Mouse (Mus musculus) monocyte, adult 5-6 weeks (primary cell): ENCODE measurements around the gene Chst1. TPM values are rescaled to one million over a fixed set of nuclear protein-coding genes. Genes with fewer than 3 reads are reported as not detected.

Experiments used
- ATAC-seq: fragments of 153-309, 156-312 bp; replicated peaks from 2 replicates; pipeline ENCODE4 v1.8.0; 2017; ENCODE audit warnings: mild to moderate bottlenecking; ENCODE audit not compliant: low TSS enrichment, insufficient number of reproducible peaks, severe bottlenecking, poor library complexity, low FRiP score
- total RNA-seq: library from RNA; stranded (forward); fragments of 200-1000, 200-491, 200-594 nt; gene quantifications from 3 replicates; pipeline ENCODE4 v1.2.3, GENCODE M21; 2017

Gene Chst1
- total RNA-seq, result 0.19 to 0.86 TPM (median 0.21 TPM) in 3 replicates

GRCm38 (mm10) chr2:92599487-92600347 is at the start of gene Chst1:
Gene Chst1, plus strand, starts transcription at chr2:92599707.
- ATAC-seq, result no peak

GRCm38 (mm10) chr2:92550051-92550450 is 49.5 kb upstream of the Chst1 start:
- ATAC-seq, result no peak

GRCm38 (mm10) chr2:92554536-92554935 is 45.0 kb upstream of the Chst1 start:
- no peak for ATAC-seq

- 0 out of 2 replicates have a peak, but pooled peaks have one; percentile 47 for ATAC-seq
Measured at GRCm38 (mm10) chr2:92562930-92563329, 36.6 kb upstream of the Chst1 start.

GRCm38 (mm10) chr2:92570623-92571022 is 28.9 kb upstream of the Chst1 start:
- ATAC-seq, result no peak

GRCm38 (mm10) chr2:92577824-92578223 is 21.7 kb upstream of the Chst1 start:
- ATAC-seq, result no peak

GRCm38 (mm10) chr2:92581302-92581701 is 18.2 kb upstream of the Chst1 start:
- no peak for ATAC-seq

- no peak for ATAC-seq
Measured at GRCm38 (mm10) chr2:92582596-92582995, 16.9 kb upstream of the Chst1 start.

GRCm38 (mm10) chr2:92587806-92588205 is 11.7 kb upstream of the Chst1 start:
- ATAC-seq, result no peak

GRCm38 (mm10) chr2:92594929-92595730 is 4.4 kb upstream of the Chst1 start:
- no peak for ATAC-seq

GRCm38 (mm10) chr2:92597291-92597690 is 2.2 kb upstream of the Chst1 start:
- no peak for ATAC-seq

GRCm38 (mm10) chr2:92598941-92599486 is 493 bp upstream of the Chst1 start:
- no peak for ATAC-seq

GRCm38 (mm10) chr2:92600348-92600670 is 802 bp downstream of the Chst1 start:
- ATAC-seq, result no peak

- no peak for ATAC-seq
Measured at GRCm38 (mm10) chr2:92601246-92601645, 1.7 kb downstream of the Chst1 start.

GRCm38 (mm10) chr2:92602073-92602472 is 2.6 kb downstream of the Chst1 start:
- no peak for ATAC-seq

GRCm38 (mm10) chr2:92603591-92603990 is 4.1 kb downstream of the Chst1 start:
- no peak for ATAC-seq

- no peak for ATAC-seq
Measured at GRCm38 (mm10) chr2:92604565-92604964, 5.1 kb downstream of the Chst1 start.

GRCm38 (mm10) chr2:92605995-92606394 is 6.5 kb downstream of the Chst1 start:
- no peak for ATAC-seq

- no peak for ATAC-seq
Measured at GRCm38 (mm10) chr2:92607153-92607552, 7.6 kb downstream of the Chst1 start.

- no peak for ATAC-seq
Measured at GRCm38 (mm10) chr2:92607592-92607991, 8.1 kb downstream of the Chst1 start.
